Mouse (Mus musculus) adrenal gland (tissue): Measurements from ENCODE around the gene Dpf1.

Source experiments
- intact Hi-C: fragments of 180-260 bp; cut with DNase I; formaldehyde crosslinking; loops from one replicate; pipeline ENCODE4 v1.15.1; 2025
- long read RNA-seq, 2 experiments: library from polyadenylated mRNA; unstranded; transcript quantifications; one replicate each; pipeline ENCODE4 v2.0.0; 2020; ENCODE audit warnings: borderline replicate concordance in 1 of 2; ENCODE audit not compliant: insufficient replicate concordance in 1 of 2

Dpf1 gene
- long read RNA-seq, experiment 1, partial matches to known transcripts, result 0 of 2 reads
- long read RNA-seq, experiment 1, other reads (novel, unspliced or antisense), result 0 of 2 reads
- long read RNA-seq, experiment 2, partial matches to known transcripts, result 0 of 1 reads
- long read RNA-seq, experiment 2, other reads (novel, unspliced or antisense), result 1 of 1 reads

DNA sequence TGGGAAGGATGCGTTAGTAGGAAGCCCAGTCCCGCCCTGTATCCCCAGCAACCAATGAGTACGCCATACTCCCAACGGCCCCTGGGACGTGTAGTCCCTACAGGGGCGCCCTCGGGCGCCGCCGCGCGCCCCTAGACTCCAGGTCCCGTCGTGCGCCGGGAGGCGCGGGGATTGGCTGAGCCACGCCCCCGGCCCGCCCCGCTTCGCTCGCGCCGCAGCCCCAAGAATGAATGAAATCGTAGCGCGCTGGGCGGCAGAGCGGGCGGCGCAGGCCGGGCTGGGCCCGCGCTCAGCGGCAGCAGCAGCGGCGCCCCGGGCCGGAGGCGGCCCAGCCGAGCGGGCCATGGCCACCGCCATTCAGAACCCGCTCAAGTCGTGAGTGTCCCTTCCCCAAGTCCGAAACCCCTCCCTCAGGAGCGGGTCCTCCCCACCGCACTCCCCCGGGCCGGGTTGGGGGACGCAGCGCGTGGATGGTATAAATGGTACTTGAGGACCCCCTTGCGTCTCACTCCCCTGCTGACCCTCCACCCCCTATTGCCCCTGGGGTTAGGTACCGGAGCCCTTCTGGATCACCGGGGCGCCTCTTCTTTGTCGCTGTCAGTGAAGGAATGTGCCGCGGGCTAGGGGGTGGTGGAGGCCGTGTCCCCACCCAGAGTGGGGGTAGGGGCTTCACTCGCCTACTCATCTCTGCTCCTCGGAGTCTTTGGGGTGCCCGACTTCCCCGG lies at the start of gene Dpf1:
Dpf1 (plus strand) TSS at position 214 of the 725 bp plus-strand sequence.
- intact Hi-C loops, result loop anchor here (5.0 kb wide), 2 partner anchors 58 to 218 kb away; no protein-coding TSS in a partner anchor

GRCm38 (mm10) chr7:29255875-29256274 lies 47.9 kb upstream of the Dpf1 start:
- intact Hi-C loops, result no loop called here

- intact Hi-C loops, result no loop called here
Measured at GRCm38 (mm10) chr7:29257368-29257767, 46.4 kb upstream of the Dpf1 start.

DNA sequence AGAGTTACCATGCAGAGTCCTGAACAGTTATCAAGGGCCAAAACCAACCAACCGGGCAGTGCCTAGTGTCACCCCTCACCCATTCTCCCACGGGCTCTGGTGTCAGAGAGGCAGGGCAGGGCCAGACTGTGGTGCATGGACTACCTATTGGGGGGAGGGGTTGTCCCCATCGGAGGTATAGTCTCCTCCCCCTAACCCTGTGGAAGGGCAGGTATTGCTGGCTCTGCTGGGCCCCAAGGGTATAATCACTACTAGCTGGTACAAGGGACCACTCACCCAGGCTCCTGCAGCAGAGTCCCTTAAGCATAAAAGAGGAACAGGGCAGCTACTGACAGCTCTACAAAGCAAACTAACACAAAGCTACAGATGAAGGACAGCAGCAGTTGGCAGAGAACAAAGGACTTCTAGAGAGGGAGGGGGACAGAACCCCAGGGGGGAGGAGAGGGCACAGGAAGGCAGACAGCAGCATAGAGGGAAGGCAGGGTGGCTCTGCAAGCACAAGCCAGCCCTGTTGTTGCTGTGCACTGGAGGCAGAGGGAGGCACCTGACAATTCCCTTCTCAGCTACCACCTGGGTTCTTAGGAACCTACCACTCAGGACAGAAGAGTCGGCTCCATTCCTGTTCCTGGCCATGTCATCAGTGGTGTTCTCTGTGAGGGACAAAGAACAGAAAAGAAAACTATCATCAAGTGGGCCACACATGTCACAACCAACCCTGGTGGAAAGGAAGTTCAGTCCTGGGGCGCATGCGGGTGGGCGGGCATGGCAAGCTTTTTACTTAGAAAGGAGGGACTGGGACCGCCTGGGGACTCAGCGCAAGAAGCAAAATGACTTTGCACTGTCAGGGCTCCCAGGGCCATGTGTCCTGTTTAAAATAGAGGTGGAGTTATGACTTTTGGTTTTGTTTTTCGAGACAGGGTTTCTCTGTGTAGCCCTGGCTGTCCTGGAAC lies 43.7 kb upstream of the Dpf1 start:
- intact Hi-C loops, result no loop called here

DNA sequence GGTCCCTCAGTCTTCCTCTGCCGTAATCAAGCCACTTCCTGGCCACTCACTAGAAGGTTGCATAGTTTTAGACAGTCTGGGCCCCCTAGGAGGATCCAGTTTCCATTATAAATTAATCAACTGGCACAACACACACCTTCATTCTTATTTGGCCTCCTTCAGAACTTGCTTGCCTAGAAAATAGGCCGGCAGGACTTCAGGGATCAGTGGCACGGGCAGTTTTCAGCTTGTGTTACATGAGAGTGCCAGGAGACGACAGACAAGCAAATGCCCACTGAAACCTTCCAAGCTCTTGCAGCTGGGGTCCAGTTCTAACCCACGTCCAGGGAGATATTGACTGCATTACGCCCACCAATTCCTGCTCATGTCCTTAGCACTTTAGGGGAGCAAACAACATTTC lies 41.6 kb upstream of the Dpf1 start:
- intact Hi-C loops, result no loop called here

DNA sequence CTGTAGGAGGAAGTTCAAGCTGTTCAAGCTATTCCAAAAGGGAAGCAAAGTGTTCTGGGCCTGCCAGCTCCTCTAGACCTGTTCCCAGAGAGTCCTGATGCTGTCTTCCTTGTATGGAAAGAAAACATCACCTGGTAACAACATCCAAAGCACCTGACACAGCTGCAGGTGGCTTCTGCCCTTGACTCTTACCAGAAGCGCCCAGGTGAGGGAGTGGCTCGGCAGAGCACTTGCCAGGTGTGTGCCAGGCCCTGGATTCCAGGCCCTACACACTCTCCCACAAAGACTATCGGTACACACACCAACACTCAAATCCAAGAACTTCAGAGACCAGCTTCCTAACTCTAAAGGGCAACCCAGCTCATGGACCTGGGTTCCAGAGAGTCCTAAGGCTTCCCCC lies 39.9 kb upstream of the Dpf1 start:
- intact Hi-C loops, result no loop called here

- intact Hi-C loops, result no loop called here
Measured at GRCm38 (mm10) chr7:29265636-29266035, 38.1 kb upstream of the Dpf1 start.

DNA sequence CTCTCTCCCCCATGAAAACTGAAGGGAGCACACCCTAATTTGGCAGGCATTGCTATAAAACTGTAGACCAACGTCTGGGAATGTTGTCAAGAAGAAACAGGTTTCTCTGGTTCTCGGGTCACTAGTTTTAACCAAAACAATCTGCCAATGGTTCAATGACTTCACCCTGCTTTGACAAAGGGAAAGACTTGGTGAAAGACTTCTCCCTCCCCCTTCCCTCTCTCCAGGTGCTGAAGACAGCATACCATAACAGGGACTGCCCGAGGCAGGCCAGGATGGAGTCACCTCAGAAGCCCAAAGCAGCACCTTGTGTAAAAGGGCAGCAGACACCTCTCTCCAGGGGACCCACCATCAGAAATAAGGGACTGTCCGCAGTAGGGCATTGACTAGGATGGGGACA lies 36.8 kb upstream of the Dpf1 start:
- intact Hi-C loops, result no loop called here

DNA sequence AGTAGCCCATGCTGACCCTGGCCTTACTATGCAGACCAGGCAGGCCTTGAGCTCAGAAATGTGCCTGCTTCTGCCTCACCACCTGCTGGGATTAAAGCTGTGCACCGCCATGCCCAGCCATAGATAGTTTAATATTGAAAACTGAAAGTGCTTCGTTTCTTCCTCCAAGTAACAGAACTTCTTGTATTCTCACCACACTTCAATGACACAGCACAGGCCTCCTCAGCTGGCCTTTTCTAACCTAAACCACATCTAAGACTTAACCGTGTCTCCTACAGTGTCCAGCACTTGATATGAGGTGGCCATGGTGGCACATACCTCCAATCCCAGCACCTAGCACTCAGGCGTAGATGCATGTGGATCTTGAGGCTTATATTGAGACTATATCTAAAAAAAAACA lies 33.3 kb upstream of the Dpf1 start:
- intact Hi-C loops, result no loop called here

DNA sequence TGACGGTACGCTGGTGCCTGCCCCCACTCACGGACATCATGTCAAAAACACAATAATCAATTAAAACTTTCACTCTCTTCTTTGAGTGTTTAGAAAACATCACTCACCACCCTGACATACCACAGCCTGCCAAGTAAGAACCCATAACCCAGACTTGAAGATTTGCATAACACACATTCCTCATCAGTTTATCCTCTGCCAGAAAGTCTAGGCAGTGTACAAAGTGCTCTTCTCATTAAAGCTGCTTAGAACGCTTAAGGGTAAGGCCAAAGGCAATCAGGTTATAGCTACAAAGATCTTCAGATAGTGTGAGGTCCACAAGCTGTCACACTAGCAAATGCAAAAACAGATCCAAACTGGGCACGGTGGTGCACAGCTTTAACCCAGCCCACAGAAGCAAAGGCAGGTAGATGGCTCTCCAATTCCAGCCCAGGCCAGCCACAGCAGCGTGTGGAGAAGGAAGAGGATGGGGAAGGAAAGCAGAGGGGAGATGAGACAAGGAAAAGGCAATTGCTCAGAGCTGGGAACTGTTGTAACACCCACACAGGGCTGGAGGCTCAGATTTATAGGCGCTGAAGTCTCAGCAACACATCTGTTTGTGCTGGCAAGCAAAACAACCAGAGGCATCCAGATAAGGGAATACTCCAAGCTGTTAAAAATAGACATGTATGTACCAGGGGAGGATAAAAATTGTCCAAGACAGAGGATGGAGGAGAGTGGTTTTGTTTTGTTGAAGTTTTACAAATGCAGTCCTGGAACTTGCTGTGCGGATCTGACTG lies 31.9 kb upstream of the Dpf1 start:
- intact Hi-C loops, result no loop called here

GRCm38 (mm10) chr7:29276715-29277114 lies 27.0 kb upstream of the Dpf1 start:
- intact Hi-C loops, result no loop called here

DNA sequence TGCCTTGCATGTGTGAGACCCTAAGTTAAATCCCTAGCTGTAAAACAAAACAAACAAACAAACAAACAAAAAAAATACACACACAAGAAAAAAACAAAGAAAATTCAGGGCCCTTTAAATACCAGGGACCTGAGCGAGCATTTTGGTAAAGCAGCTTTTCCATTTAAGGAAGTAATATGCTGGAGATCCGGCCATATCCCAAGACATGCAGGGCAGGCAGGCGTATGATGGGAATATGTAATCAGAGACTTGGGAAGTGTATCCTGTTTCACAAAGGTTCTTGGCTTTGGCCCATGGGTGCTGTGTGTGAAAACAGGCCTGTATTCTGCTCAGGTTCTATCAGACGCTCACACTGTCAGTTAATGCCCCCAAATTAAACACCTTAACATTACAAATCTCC lies 26.2 kb upstream of the Dpf1 start:
- intact Hi-C loops, result no loop called here

DNA sequence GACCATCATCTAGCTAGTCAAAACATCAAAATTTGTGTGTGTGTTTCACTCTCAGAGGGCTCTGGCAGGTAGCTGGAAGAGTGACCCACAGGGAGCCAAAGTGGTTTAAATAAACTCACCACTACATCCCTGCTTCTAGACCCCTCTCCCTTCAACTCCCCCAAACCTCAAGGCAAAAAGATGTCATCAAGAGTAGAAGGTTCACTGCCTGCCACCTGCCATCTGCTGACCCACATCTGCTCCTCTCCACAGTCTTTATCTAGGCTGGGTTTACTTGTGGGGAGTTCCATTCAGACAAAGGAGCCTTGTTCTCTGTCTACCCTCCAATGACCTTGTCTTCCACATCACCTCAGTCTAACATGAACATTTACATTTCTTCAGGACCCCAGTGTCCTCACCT lies 24.5 kb upstream of the Dpf1 start:
- intact Hi-C loops, result no loop called here

GRCm38 (mm10) chr7:29279924-29280323 lies 23.8 kb upstream of the Dpf1 start:
- intact Hi-C loops, result no loop called here

DNA sequence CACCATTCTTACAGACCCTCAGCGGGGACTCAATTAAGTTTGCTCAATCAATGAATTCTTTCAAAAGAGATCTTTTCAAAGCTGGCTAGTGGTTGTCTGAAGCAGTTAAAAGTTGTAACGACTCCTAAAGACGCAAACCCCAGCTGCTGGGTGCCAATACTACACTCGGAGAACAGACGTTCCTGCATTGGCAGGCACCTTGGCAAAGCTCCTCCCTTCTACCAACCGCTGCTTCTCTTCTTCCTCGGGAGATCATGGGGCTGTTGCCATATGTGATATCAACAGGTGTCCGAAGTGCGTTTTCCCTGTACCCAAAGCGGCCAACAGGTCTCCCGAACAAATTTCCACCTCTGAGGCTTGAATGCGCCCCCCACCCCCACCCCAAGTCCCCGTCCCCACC lies 22.9 kb upstream of the Dpf1 start:
- intact Hi-C loops, result no loop called here

DNA sequence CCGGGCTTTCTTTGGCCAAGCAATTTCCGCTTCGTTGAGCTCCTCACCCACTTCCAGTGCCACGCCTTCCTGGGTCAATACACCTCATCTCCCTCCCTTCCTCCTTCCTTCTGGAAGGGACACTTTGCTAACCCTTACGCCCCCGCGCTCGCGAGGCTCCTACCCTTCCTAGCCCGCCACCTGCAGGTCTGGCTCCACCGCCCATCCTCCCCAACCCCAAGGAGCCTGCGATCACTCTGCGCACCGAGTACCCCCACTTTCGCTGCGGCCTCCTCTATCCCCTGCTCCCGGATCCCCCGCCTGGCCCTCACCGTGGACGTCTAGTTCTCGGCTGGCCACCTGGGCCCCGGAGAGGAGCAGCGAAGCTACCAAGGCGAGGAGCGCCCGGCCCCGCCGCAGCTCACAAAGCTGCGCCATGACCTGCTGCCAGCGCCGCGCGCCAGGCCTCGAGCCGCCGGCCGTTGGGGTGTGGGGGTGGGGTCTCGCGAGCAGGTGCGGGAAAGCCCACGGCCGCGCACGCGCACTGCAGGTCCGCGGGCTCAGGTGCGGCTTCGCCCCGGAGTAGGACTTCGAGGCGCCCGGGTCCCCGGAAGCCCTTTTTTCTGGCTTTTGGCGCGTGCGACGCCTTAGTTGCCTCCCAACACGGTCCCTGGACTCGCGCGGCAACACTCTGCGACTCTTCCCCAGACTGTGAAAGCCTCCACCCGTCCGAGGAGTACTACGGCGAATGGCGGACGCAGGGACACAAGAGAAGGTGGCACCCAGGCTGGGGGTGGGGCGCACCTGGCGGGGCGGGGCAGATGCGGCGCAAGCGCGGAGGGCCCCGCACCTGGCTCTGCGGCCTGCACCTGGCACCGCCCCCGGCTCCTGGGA lies 22.3 kb upstream of the Dpf1 start, which contains the start of gene Spint2:
Spint2 (minus strand) TSS at position 712 of the 873 bp plus-strand sequence.
- intact Hi-C loops, result no loop called here

GRCm38 (mm10) chr7:29282074-29282554 lies 21.6 kb upstream of the Dpf1 start:
- intact Hi-C loops, result no loop called here

DNA sequence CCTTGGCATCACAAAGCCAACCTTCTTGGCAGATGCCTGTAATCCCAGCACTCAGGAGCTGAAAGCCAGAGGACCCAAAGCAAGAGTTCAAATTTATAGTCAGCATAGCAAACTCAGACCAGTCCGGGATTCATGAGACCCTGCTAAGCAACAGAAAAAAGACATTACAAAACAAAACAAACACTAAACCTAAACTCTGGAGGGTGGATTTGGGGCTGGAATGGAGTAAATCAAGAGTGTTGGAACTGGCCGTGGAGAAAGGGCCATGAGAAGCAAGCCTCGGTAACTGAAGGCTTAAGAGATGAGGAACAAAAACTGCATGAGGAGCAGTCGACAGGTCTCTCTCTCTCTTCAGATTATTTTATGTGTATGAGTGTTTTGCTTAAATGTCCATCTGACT lies 19.9 kb upstream of the Dpf1 start:
- intact Hi-C loops, result no loop called here

- intact Hi-C loops, result no loop called here
Measured at GRCm38 (mm10) chr7:29284523-29284922, 19.2 kb upstream of the Dpf1 start.

GRCm38 (mm10) chr7:29287481-29287880 lies 16.3 kb upstream of the Dpf1 start:
- intact Hi-C loops, result no loop called here
